Mouse (Mus musculus): ENCODE measurements around the gene Rasgef1b. TPM values are rescaled to one million over a fixed set of nuclear protein-coding genes. Genes with fewer than 3 reads are reported as not detected.

The Rasgef1b gene
- polyA plus RNA-seq, 1 experiment, result 13.5 TPM

DNA sequence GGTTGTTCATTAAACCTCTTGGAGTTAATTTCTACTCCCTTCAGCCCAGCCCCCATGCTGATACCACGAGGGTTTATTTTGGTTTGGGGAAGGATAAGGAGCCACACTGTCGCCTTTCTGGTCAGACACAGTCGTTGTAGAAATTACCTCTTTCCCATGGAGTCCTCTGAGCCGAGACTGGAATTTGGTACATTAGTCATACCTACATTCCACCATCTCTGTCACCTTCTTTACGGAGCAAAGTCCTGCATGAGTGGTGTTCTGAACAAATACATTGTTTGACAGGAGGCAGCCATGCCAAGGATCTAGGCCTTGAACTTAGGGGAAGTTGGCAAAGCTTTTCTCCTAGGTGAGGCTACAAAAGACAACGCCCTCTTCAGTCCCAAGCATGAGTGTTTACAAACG, 202.1 kb downstream of the Rasgef1b start:
- Histone ChIP-seq H3K4me3 (replicated peaks; ENCODE audit: extremely low read depth, low read depth, low read length) (no peak overlapping the region), H3K4me1 (ENCODE audit: control insufficient read depth, insufficient read depth, low read length) (peaks cover 2% of the 10 kb centered on the region; the same call in 1 of the 2 replicates)
- 63% methylated on average over 7 of the region's 7 CpGs for WGBS
- DNase-seq, result no peak
- no peak for TF ChIP-seq POLR2A (IDR thresholded peaks at IDR 0.05; ENCODE audit: borderline replicate concordance, extremely low read depth, low read depth, low read length)
- no peak for TF ChIP-seq CTCF (IDR thresholded peaks at IDR 0.05; ENCODE audit: insufficient read depth, low read length)

DNA sequence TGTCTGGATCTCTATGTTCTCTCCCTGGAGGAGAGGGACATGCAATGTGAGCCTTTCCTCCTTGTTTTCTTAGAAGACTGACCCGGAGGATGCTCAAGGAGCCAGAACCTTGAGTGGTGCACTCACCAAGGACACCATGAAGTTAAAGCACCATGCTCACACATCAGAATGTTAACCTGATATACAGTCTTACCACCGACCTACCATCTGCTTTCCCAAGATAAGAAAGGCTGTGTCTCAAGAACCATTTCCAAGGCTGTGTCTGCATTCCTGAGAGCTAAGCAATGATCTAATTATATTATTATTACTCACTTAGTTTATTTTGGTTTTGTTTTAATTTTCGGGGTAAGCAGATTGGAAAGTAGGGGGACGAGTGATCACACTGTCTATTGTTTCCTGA, 203.2 kb downstream of the Rasgef1b start:
- no peak for DNase-seq
- Histone ChIP-seq H3K4me1 (ENCODE audit: control insufficient read depth, insufficient read depth, low read length) (peaks cover 2% of the 10 kb centered on the region; the same call in 1 of the 2 replicates), H3K4me3 (replicated peaks; ENCODE audit: extremely low read depth, low read depth, low read length) (no peak overlapping the region)
- 54% methylated on average over 4 of the region's 4 CpGs for WGBS
- TF ChIP-seq CTCF (IDR thresholded peaks at IDR 0.05; ENCODE audit: insufficient read depth, low read length) (no peak), POLR2A (IDR thresholded peaks at IDR 0.05; ENCODE audit: borderline replicate concordance, extremely low read depth, low read depth, low read length) (no peak)

DNA sequence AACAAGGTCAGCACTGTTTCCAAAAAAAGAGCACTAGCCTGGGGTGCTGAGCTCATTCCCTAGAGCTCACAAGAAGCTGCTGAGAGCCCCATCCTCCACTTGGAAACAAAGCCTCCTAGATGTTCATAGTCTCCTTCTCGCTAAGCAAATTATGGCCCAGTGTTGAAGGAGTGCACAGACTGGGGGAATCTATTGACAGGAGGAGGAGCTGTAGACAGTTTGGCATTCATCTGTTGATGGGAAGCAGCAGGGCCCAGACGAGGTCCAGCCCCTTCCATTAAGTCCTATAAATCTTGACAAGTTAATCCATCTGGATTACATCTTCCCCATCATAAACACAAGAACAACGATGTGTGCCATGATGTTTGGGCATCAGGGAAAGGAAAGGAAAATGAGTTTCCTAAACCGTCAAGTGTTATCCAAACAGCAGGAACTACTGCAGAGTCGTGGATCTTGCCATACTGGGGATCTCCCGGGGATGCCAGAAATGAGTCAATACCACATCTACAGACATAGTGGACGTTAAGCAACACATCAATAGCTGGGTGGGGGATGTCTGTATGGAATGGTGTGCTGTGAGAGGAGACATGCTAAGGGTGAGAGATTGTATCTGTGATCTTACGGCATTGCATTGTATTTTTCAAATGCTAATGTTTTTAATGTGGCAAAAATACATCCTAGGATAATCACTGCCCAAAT, 206.1 kb downstream of the Rasgef1b start:
- no peak overlapping the region for H3K4me3 ChIP-seq (replicated peaks; ENCODE audit: extremely low read depth, low read depth, low read length)
- TF ChIP-seq CTCF (IDR thresholded peaks at IDR 0.05; ENCODE audit: insufficient read depth, low read length) (no peak), POLR2A (IDR thresholded peaks at IDR 0.05; ENCODE audit: borderline replicate concordance, extremely low read depth, low read depth, low read length) (no peak)
- H3K4me1 ChIP-seq (ENCODE audit: control insufficient read depth, insufficient read depth, low read length), result peaks cover 2% of the 10 kb centered on the region; the same call in 1 of the 2 replicates
- DNase-seq, result no peak
- 43% methylated on average over 8 of the region's 8 CpGs for WGBS

DNA sequence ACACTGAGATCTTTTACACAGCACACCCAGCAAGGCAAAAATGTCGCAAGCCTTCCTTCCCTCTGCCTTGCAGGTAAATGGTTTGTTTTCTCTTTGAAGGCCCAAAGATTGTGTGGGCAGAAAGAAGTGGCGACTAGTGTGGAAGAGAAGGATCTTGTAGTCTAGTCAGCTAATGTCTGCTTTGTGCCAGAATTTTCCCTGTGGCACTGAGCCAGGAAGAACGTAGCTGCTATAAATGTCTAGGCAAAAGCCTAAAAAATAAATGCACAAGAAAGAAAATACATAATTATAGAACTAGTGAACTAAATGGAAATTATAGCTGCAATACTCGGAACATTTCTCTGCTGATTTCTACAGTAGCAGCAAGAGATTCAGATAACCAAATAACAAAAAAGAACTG, 207.5 kb downstream of the Rasgef1b start:
- no peak for TF ChIP-seq CTCF (IDR thresholded peaks at IDR 0.05; ENCODE audit: insufficient read depth, low read length)
- no peak for TF ChIP-seq POLR2A (IDR thresholded peaks at IDR 0.05; ENCODE audit: borderline replicate concordance, extremely low read depth, low read depth, low read length)
- WGBS, result 51% methylated on average over 4 of the region's 4 CpGs
- H3K4me1 ChIP-seq (ENCODE audit: control insufficient read depth, insufficient read depth, low read length), result peaks cover 2% of the 10 kb centered on the region; the same call in 1 of the 2 replicates
- H3K4me3 ChIP-seq (replicated peaks; ENCODE audit: extremely low read depth, low read depth, low read length), result no peak overlapping the region
- DNase-seq, result no peak

DNA sequence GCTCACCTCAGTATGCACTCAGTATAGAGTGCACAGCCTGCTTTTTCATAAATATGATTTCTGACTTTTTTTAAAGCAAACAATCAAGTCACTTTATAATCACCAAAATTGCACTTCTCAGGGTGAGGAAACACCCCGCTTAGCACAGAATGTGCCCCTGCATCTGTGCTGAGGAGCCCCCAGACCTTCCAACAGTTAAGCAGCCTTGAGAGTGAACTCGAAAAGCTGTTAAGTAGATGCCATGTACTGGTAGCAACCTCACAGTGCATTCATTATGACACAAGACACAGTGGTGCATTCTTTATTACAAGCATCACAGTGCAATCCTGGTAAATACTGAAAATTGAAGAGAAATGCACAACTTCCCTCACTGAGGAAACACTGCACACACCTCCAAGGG, 209.3 kb downstream of the Rasgef1b start:
- Histone ChIP-seq H3K4me3 (replicated peaks; ENCODE audit: extremely low read depth, low read depth, low read length) (no peak overlapping the region), H3K4me1 (ENCODE audit: control insufficient read depth, insufficient read depth, low read length) (peaks cover 9% of the 10 kb centered on the region)
- TF ChIP-seq POLR2A (IDR thresholded peaks at IDR 0.05; ENCODE audit: borderline replicate concordance, extremely low read depth, low read depth, low read length) (no peak), CTCF (IDR thresholded peaks at IDR 0.05; ENCODE audit: insufficient read depth, low read length) (no peak)
- WGBS, result 90% methylated on average over 2 of the region's 2 CpGs
- no peak for DNase-seq

DNA sequence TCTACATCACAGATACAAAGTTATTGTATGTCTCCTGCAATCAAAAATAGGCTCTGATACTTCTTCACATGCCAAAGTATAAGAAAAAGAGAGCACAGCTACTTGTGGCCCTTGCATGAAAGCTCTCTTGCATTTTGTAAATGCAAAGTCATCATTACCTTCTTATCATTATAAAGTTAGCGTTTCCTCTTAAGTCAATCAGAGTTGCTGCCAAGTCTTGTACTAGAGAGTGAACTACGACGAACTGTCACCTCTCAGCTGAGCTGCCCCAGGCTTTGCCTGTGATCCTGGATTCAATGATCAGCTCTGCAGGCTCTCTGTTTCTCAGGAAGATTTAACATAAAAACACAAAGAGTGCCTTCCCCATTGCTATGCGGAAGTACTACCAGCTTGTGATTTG, 209.8 kb downstream of the Rasgef1b start:
- DNase-seq, result no peak
- 43% methylated on average over 4 of the region's 4 CpGs for WGBS
- no peak for TF ChIP-seq CTCF (IDR thresholded peaks at IDR 0.05; ENCODE audit: insufficient read depth, low read length)
- TF ChIP-seq POLR2A (IDR thresholded peaks at IDR 0.05; ENCODE audit: borderline replicate concordance, extremely low read depth, low read depth, low read length), result no peak
- Histone ChIP-seq H3K4me1 (ENCODE audit: control insufficient read depth, insufficient read depth, low read length) (peaks cover 9% of the 10 kb centered on the region), H3K4me3 (replicated peaks; ENCODE audit: extremely low read depth, low read depth, low read length) (no peak overlapping the region)

DNA sequence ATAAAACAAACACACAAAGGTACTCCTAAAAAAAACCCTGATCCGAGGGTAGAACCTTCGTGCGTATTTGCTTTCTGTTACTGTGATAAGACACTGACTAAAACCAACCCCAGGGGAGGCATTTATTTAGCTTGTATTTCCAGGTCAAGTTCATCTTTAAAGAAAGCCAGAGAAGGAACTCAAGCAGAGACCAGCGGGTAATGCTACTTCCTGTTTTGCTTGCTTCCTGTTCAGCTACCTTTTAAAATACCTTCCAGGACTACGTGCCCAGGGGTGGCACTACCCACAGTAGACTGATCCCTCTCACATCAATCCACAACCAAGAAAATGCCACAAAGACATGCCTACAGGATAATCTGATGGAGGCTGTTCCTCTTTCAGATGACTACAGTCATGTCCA, 212.7 kb downstream of the Rasgef1b start:
- no peak overlapping the region for H3K4me3 ChIP-seq (replicated peaks; ENCODE audit: extremely low read depth, low read depth, low read length)
- TF ChIP-seq CTCF (IDR thresholded peaks at IDR 0.05; ENCODE audit: insufficient read depth, low read length) (no peak), POLR2A (IDR thresholded peaks at IDR 0.05; ENCODE audit: borderline replicate concordance, extremely low read depth, low read depth, low read length) (no peak)
- DNase-seq, result no peak
- H3K4me1 ChIP-seq (ENCODE audit: control insufficient read depth, insufficient read depth, low read length), result peaks cover 7% of the 10 kb centered on the region
- WGBS, result 40% methylated on average over 5 of the region's 5 CpGs

DNA sequence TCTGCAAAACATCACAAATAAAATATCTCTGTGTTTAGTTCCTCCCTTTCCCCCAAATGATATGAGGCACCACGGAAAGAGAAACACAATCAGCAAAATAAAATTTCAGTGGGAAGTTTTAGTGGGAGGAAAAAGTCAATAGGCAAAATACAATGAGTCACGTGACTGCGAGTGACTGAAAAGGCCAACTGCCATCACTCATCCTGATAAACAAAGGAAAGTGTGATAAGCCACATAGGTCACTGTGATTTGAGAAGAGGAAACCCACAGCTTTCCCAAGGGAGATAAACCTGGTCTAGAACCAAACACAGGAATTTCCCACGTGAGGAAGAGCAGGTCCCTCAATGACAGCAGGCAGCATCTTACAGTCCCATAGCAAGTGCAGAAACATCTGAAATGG, 213.1 kb downstream of the Rasgef1b start:
- peaks cover 7% of the 10 kb centered on the region for H3K4me1 ChIP-seq (ENCODE audit: control insufficient read depth, insufficient read depth, low read length)
- TF ChIP-seq POLR2A (IDR thresholded peaks at IDR 0.05; ENCODE audit: borderline replicate concordance, extremely low read depth, low read depth, low read length) (no peak), CTCF (IDR thresholded peaks at IDR 0.05; ENCODE audit: insufficient read depth, low read length) (no peak)
- H3K4me3 ChIP-seq (replicated peaks; ENCODE audit: extremely low read depth, low read depth, low read length), result no peak overlapping the region
- WGBS, result 45% methylated on average over 4 of the region's 4 CpGs
- DNase-seq, result no peak

DNA sequence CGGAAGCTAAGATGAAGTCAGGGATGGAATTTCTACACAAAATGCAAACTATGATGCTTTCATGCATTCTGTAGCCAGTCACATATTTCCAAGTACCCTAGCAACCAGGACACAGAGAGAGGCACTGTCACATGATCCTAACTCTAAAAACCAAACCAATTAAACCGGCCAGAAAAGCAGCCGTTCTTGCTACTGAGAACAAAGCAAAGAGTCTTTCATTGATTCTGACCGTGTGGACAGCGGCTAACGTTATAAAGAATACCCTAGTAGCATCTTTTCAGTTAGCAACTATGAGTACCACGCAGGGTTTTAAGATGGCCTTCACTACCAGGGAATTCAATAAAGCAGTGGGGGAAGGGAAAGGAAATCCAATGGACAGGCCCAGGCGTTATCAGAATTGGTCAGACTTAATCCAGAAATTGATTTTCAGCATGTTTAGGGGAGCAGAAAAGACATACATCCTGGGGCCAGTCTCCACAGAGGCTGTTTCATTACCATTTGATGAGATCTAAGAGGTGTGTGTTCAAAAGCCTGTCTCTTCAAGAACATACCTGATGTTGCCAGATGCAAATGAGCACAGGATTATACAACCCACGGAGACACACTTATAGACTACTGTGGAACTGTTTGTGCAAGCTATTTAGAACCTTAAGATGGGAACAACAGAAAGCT, 215.5 kb downstream of the Rasgef1b start:
- 88% methylated on average over 9 of the region's 9 CpGs for WGBS
- H3K4me1 ChIP-seq (ENCODE audit: control insufficient read depth, insufficient read depth, low read length), result peaks cover 7% of the 10 kb centered on the region
- no peak for DNase-seq
- no peak for TF ChIP-seq POLR2A (IDR thresholded peaks at IDR 0.05; ENCODE audit: borderline replicate concordance, extremely low read depth, low read depth, low read length)
- TF ChIP-seq CTCF (IDR thresholded peaks at IDR 0.05; ENCODE audit: insufficient read depth, low read length), result no peak
- no peak overlapping the region for H3K4me3 ChIP-seq (replicated peaks; ENCODE audit: extremely low read depth, low read depth, low read length)

DNA sequence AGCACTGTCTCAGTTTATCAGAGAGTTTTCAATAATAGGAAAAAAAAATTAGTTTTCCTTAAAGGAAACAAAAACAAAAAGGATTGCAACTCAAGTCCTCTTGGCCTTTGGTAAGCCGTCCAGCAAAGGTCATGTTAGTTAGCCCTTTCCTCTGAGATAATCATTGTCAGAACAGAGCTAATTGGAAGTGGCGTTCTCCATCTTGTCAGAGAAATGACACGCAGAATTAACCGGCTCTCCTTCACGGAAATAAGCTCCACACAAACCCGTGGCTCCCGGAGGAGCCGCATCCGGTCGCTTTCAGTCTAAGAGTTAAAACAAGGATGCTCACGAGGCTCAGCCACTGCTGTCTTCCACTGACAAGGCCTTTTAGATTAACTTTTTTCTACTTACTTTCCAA, 217.8 kb downstream of the Rasgef1b start:
- Histone ChIP-seq H3K4me1 (ENCODE audit: control insufficient read depth, insufficient read depth, low read length) (peaks cover 5% of the 10 kb centered on the region), H3K4me3 (replicated peaks; ENCODE audit: extremely low read depth, low read depth, low read length) (no peak overlapping the region)
- no peak for TF ChIP-seq POLR2A (IDR thresholded peaks at IDR 0.05; ENCODE audit: borderline replicate concordance, extremely low read depth, low read depth, low read length)
- 82% methylated on average over 11 of the region's 11 CpGs for WGBS
- no peak for DNase-seq
